Mouse (Mus musculus): ENCODE results near the gene Sec16a.

DNA sequence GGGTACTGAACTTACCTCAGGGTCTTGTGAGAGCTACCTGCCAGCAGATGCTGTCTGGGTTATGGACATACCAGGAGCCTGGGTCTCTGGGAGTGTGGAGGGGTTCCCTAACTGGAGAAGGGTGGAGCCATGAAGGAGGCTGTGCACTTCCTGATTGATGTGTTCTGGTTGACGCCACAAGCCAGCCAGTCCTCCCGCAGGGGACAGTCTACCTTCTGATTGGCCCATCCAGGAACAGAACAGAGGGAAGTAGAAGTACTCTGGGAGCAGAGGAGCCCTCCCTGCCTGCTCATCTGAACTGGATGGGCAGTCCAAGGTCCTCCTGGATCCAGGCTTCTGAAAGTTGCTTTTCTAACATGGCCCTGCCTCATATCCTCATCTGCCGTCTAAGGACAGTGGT lies 84.2 kb downstream of the Sec16a start, which contains the start of gene Card9:
- TF ChIP-seq CTCF (IDR thresholded peaks at IDR 0.05; ENCODE audit: low read depth, low read length): no peak
- TF ChIP-seq EP300 (IDR thresholded peaks at IDR 0.05; ENCODE audit: insufficient read depth, low read depth, low read length): no peak
